Mouse (Mus musculus) liver, embryonic 16.5 days (tissue): Measurements from ENCODE around the gene Plekha6. TPM values are rescaled to one million over a fixed set of nuclear protein-coding genes. Genes with fewer than 3 reads are reported as not detected.

ENCODE experiments used
- ATAC-seq: fragments of 200-750 bp; cut with Nextera tagmentation; 2 replicates; pipeline ENCODE4 v1.8.0; 2017; ENCODE audit warnings: low read depth, mild to moderate bottlenecking, moderate number of reproducible peaks, moderate library complexity
- H3K27ac ChIP-seq: fragments of 300-500 bp; sonication (generic); 2 replicates; pipeline ENCODE4 v1.5.1; 2014; ENCODE audit warnings: mild to moderate bottlenecking, low read length
- H3K27me3 ChIP-seq: fragments of 300-500 bp; sonication (generic); 2 replicates; pipeline ENCODE4 v1.6.1; 2014; ENCODE audit warnings: low read depth, low read length, mixed read lengths; ENCODE audit not compliant: control insufficient read depth, insufficient read depth
- H3K36me3 ChIP-seq: fragments of 300-500 bp; sonication (generic); 2 replicates; pipeline ENCODE4 v1.6.1; 2014; ENCODE audit warnings: mild to moderate bottlenecking; ENCODE audit not compliant: control insufficient read depth, insufficient read depth
- H3K4me1 ChIP-seq: fragments of 300-500 bp; sonication (generic); 2 replicates; pipeline ENCODE4 v1.6.1; 2014; ENCODE audit warnings: low read depth, low read length, mixed read lengths; ENCODE audit not compliant: control insufficient read depth
- H3K4me2 ChIP-seq: fragments of 300-500 bp; sonication (generic); 2 replicates; pipeline ENCODE4 v1.6.1; 2014; ENCODE audit warnings: low read depth, low read length, mixed read lengths
- H3K4me3 ChIP-seq: fragments of 300-500 bp; sonication (generic); 2 replicates; pipeline ENCODE4 v1.5.1; 2014; ENCODE audit warnings: low read depth, mild to moderate bottlenecking, low read length
- H3K9ac ChIP-seq: fragments of 300-500 bp; sonication (generic); 2 replicates; pipeline ENCODE4 v1.6.1; 2014; ENCODE audit warnings: low read depth, low read length
- H3K9me3 ChIP-seq: fragments of 300-500 bp; sonication (generic); replicated peaks from 2 replicates; pipeline ENCODE4 v1.6.1; 2016; ENCODE audit warnings: low read length; ENCODE audit not compliant: control insufficient read depth
- WGBS: fragments of 180-500 bp; shearing (Covaris S2); extraction: QIAGEN DNeasy Blood & Tissue Kit; methylation state at CpG from one replicate; pipeline ENCODE4 v1.1.7; 2014; ENCODE audit not compliant: insufficient replicate concordance; 5-methylcytosine and 5-hydroxymethylcytosine counted together
- polyA plus RNA-seq: library from polyadenylated mRNA; unstranded; fragments of >200 nt; fragmentation: Nextera tagmentation; extraction: Ambion mirVana; gene quantifications from 2 replicates; pipeline ENCODE4 v1.2.1, GENCODE M21; 2015

Plekha6 gene
- polyA plus RNA-seq, 1 experiment from 2014 or later = 3.7 TPM

GRCm38 (mm10) chr1:133225137-133225536 is 61.1 kb downstream of the Plekha6 start:
- Histone ChIP-seq H3K4me3 (no peak overlapping the region), H3K9me3 (no peaks in the 10 kb centered on the region), H3K36me3 (no peaks in the 10 kb centered on the region), H3K4me2 (no peak overlapping the region), H3K27ac (no peak overlapping the region), H3K9ac (no peak overlapping the region), H3K4me1 (no peaks in the 10 kb centered on the region; the same call in 1 of the 2 replicates), H3K27me3 (peaks cover 3% of the 10 kb centered on the region; the same call in 1 of the 2 replicates)
- no peak for ATAC-seq
- 32% methylated on average over 3 of the region's 3 CpGs for WGBS

- Histone ChIP-seq H3K4me3 (no peak overlapping the region), H3K9ac (no peak overlapping the region), H3K4me2 (no peak overlapping the region), H3K9me3 (no peaks in the 10 kb centered on the region), H3K27ac (no peak overlapping the region), H3K4me1 (no peaks in the 10 kb centered on the region; the same call in 1 of the 2 replicates), H3K36me3 (no peaks in the 10 kb centered on the region), H3K27me3 (peaks cover 3% of the 10 kb centered on the region; the same call in 1 of the 2 replicates)
- 68% methylated on average over 2 of the region's 2 CpGs for WGBS
- no peak for ATAC-seq
Measured at GRCm38 (mm10) chr1:133225561-133225960, 61.6 kb downstream of the Plekha6 start.

- WGBS = 34% methylated on average over 9 of the region's 9 CpGs
- H3K4me1 ChIP-seq = no peaks in the 10 kb centered on the region; the same call in 1 of the 2 replicates
- H3K36me3 ChIP-seq = no peaks in the 10 kb centered on the region
- H3K27ac ChIP-seq = no peak overlapping the region
- peaks cover 3% of the 10 kb centered on the region; the same call in 1 of the 2 replicates for H3K27me3 ChIP-seq
- H3K4me2 ChIP-seq = no peak overlapping the region
- no peak for ATAC-seq
- H3K9me3 ChIP-seq = no peaks in the 10 kb centered on the region
- no peak overlapping the region for H3K4me3 ChIP-seq
- no peak overlapping the region for H3K9ac ChIP-seq
Measured at GRCm38 (mm10) chr1:133225963-133226660, 62.1 kb downstream of the Plekha6 start.

GRCm38 (mm10) chr1:133226928-133227327 is 62.9 kb downstream of the Plekha6 start:
- Histone ChIP-seq H3K4me1 (no peaks in the 10 kb centered on the region; the same call in 1 of the 2 replicates), H3K36me3 (no peaks in the 10 kb centered on the region), H3K4me3 (no peak overlapping the region), H3K27me3 (peaks cover 3% of the 10 kb centered on the region; the same call in 1 of the 2 replicates), H3K4me2 (no peak overlapping the region), H3K9ac (no peak overlapping the region), H3K9me3 (no peaks in the 10 kb centered on the region), H3K27ac (no peak overlapping the region)
- 27% methylated on average over 9 of the region's 9 CpGs for WGBS
- ATAC-seq = no peak

GRCm38 (mm10) chr1:133227378-133227777 is 63.4 kb downstream of the Plekha6 start:
- Histone ChIP-seq H3K4me3 (no peak overlapping the region), H3K27me3 (peaks cover 3% of the 10 kb centered on the region; the same call in 1 of the 2 replicates), H3K27ac (no peak overlapping the region), H3K9me3 (no peaks in the 10 kb centered on the region), H3K9ac (no peak overlapping the region), H3K4me2 (no peak overlapping the region), H3K36me3 (no peaks in the 10 kb centered on the region), H3K4me1 (no peaks in the 10 kb centered on the region; the same call in 1 of the 2 replicates)
- 21% methylated on average over 2 of the region's 2 CpGs for WGBS
- ATAC-seq = no peak

- no peak overlapping the region for H3K27ac ChIP-seq
Measured at GRCm38 (mm10) chr1:133228809-133229487, 64.9 kb downstream of the Plekha6 start.

GRCm38 (mm10) chr1:133231523-133232193 is 67.6 kb downstream of the Plekha6 start:
- ATAC-seq = no peak
- Histone ChIP-seq H3K27me3 (no peaks in the 10 kb centered on the region; the same call in 1 of the 2 replicates), H3K9me3 (no peaks in the 10 kb centered on the region), H3K4me3 (no peak overlapping the region), H3K9ac (no peak overlapping the region), H3K4me2 (no peak overlapping the region), H3K27ac (no peak overlapping the region), H3K4me1 (peaks cover under 1% of the 10 kb centered on the region), H3K36me3 (no peaks in the 10 kb centered on the region)
- 71% methylated on average over 7 of the region's 7 CpGs for WGBS

More at GRCm38 (mm10) chr1:133228809-133229487, 64.9 kb downstream of the Plekha6 start:
- H3K4me1 ChIP-seq = no peaks in the 10 kb centered on the region; the same call in 1 of the 2 replicates
- no peak for ATAC-seq
- H3K9me3 ChIP-seq = no peaks in the 10 kb centered on the region
- H3K4me3 ChIP-seq = no peak overlapping the region
- H3K36me3 ChIP-seq = no peaks in the 10 kb centered on the region
- H3K9ac ChIP-seq = no peak overlapping the region
- H3K4me2 ChIP-seq = no peak overlapping the region
- H3K27me3 ChIP-seq = peaks cover 3% of the 10 kb centered on the region
- WGBS = 26% methylated on average over 9 of the region's 9 CpGs

- ATAC-seq = no peak
- no peak overlapping the region for H3K4me3 ChIP-seq
- H3K27me3 ChIP-seq = peaks cover 3% of the 10 kb centered on the region
- H3K27ac ChIP-seq = no peak overlapping the region
- H3K36me3 ChIP-seq = no peaks in the 10 kb centered on the region
- H3K9ac ChIP-seq = no peak overlapping the region
- H3K4me1 ChIP-seq = peaks cover 8% of the 10 kb centered on the region
- H3K4me2 ChIP-seq = no peak overlapping the region
- H3K9me3 ChIP-seq = no peaks in the 10 kb centered on the region
- WGBS = 62% methylated on average over 5 of the region's 5 CpGs
Measured at GRCm38 (mm10) chr1:133235909-133236308, 71.9 kb downstream of the Plekha6 start.
